Mouse (Mus musculus) liver, embryonic 15.5 days (tissue): Measurements from ENCODE around the gene Acmsd. TPM values are rescaled to one million over a fixed set of nuclear protein-coding genes. Genes with fewer than 3 reads are reported as not detected.

Experiments
- ATAC-seq: fragments of 200-750 bp; cut with Nextera tagmentation; 2 replicates; pipeline ENCODE4 v1.8.0; 2017; ENCODE audit warnings: moderate number of reproducible peaks, mild to moderate bottlenecking, moderate library complexity; ENCODE audit not compliant: insufficient read depth
- H3K27ac ChIP-seq: fragments of 300-500 bp; sonication (generic); replicated peaks from 2 replicates; pipeline ENCODE4 v1.5.1; 2015; ENCODE audit warnings: mild to moderate bottlenecking, inconsistent platforms
- H3K27me3 ChIP-seq: fragments of 300-500 bp; sonication (generic); 2 replicates; pipeline ENCODE4 v1.6.1; 2015; ENCODE audit warnings: mild to moderate bottlenecking, inconsistent platforms
- H3K36me3 ChIP-seq: fragments of 300-500 bp; sonication (generic); replicated peaks from 2 replicates; pipeline ENCODE4 v1.6.1; 2015; ENCODE audit warnings: moderate library complexity, mild to moderate bottlenecking, inconsistent platforms
- H3K4me1 ChIP-seq: fragments of 300-500 bp; sonication (generic); replicated peaks from 2 replicates; pipeline ENCODE4 v1.6.1; 2015; ENCODE audit warnings: inconsistent platforms
- H3K4me2 ChIP-seq: fragments of 300-500 bp; sonication (generic); 2 replicates; pipeline ENCODE4 v1.6.1; 2015; ENCODE audit warnings: moderate library complexity, mild to moderate bottlenecking, inconsistent platforms
- H3K4me3 ChIP-seq: fragments of 300-500 bp; sonication (generic); replicated peaks from 2 replicates; pipeline ENCODE4 v1.5.1; 2015; ENCODE audit warnings: mild to moderate bottlenecking, inconsistent platforms
- H3K9ac ChIP-seq: fragments of 300-500 bp; sonication (generic); 2 replicates; pipeline ENCODE4 v1.6.1; 2015; ENCODE audit warnings: moderate library complexity, mild to moderate bottlenecking, inconsistent platforms
- H3K9me3 ChIP-seq: fragments of 300-500 bp; sonication (generic); replicated peaks from 2 replicates; pipeline ENCODE4 v1.6.1; 2016; ENCODE audit warnings: inconsistent platforms
- WGBS: fragments of 180-500 bp; shearing (Covaris S2); methylation state at CpG from one replicate; pipeline ENCODE4 v1.1.7; 2015; ENCODE audit warnings: mixed read lengths; ENCODE audit not compliant: insufficient replicate concordance; 5-methylcytosine and 5-hydroxymethylcytosine counted together
- polyA plus RNA-seq: library from polyadenylated mRNA; unstranded; fragments of >200 nt; fragmentation: Nextera tagmentation; extraction: Ambion mirVana; gene quantifications from 2 replicates; pipeline ENCODE4 v1.2.1, GENCODE M21; 2015

Gene Acmsd
- 5.7 and 7.5 TPM in 2 replicates for polyA plus RNA-seq

DNA sequence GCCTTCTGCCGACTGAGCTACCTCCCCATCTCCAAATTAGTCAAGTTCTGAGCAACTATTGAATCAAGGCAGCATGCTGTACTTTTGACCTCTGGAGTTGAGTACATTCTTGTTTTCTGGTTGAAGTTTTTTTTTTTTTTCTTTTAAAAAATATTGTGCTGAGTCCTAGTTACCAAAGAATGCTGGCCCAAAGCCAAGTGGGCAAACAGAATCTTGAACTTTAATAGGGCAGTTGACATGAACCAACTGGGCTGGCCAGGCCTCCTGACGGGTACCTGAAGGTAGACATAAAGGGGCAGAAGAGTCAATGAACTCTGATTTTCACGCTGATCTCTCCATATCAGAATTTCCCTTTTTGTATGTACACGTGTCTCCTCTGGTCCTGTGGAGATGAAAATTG is at the start of gene Acmsd:
TSS of gene Acmsd (plus strand) at position 318 of the 400 bp plus-strand sequence.
- WGBS, result 65% methylated on average over 4 of the region's 4 CpGs
- H3K27me3 ChIP-seq, result no peaks in the 10 kb centered on the region
- no peak within 1 kb of the TSS for H3K27ac ChIP-seq
- H3K36me3 ChIP-seq, result no peaks in the 10 kb centered on the region
- H3K9ac ChIP-seq, result no peak within 1 kb of the TSS
- no peak within 1 kb of the TSS for H3K4me3 ChIP-seq
- H3K9me3 ChIP-seq, result no peaks in the 10 kb centered on the region
- ATAC-seq, result no peak
- no peak within 1 kb of the TSS for H3K4me2 ChIP-seq
- no peaks in the 10 kb centered on the region for H3K4me1 ChIP-seq

DNA sequence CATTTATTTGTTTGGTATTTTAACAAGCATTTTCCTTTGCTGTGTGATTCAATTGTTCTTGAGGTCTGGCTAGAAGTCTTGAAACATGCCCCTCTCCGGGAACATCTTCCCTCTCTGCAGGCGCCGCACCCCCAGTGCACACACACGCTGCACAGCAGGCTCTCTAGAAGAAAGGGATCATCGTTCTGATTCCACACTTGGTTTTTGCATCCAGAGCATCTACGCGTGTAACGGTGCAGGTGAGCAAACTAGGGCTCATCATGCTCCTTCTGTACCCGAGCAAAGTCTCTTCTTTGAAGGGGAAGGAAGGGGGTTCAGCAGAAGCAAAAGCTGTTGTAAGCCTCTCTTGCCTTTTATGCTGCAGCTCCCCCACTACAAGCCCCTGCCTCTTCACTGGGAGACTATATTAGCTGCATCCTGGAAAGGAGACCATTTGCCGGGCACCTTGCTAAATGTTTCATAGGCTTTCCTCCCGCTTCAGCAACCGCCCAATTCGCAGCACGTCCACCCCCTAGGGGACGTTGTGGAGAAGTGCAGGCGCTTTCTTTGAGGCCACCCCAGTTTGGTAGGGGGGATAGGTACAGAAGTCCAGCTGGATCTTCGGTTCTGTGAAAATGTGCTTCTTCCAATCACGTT is 49.6 kb upstream of the Acmsd start, which contains the start of gene Tmem163:
TSS of gene Tmem163 (minus strand) at position 51 of the 636 bp plus-strand sequence.
- ATAC-seq, result no peak
- Histone ChIP-seq H3K27me3 (peaks cover 69% of the 10 kb centered on the region), H3K36me3 (no peaks in the 10 kb centered on the region), H3K9me3 (no peaks in the 10 kb centered on the region), H3K9ac (no peak within 1 kb of the TSS), H3K27ac (no peak within 1 kb of the TSS), H3K4me3 (no peak within 1 kb of the TSS), H3K4me1 (peaks cover 12% of the 10 kb centered on the region), H3K4me2 (no peak within 1 kb of the TSS)
- 17% methylated on average over 18 of the region's 18 CpGs for WGBS

DNA sequence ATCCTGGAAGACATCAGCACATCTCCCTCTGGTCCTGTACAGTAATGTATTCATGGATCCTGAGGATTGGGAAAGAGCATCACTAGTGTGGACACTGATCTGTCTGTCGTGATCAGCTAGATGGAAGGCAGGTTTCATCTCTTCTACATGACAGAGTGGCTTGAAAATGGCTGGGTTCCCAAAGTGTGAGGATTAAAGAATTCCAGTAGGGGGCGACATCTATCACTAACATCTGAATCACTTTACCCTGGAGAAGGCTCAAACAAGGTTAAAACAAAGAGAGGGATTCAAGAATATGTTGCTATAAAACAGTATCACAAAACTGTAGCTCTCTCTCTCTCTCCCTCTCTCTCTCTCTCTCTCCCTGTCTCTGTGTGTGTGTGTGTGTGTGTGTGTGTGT is 32.7 kb upstream of the Acmsd start:
- Histone ChIP-seq H3K4me1 (no peaks in the 10 kb centered on the region), H3K27ac (no peak overlapping the region), H3K36me3 (no peaks in the 10 kb centered on the region), H3K27me3 (no peaks in the 10 kb centered on the region), H3K9ac (no peak overlapping the region), H3K4me2 (no peak overlapping the region), H3K9me3 (no peaks in the 10 kb centered on the region), H3K4me3 (no peak overlapping the region)
- ATAC-seq, result no peak
- WGBS, result 20% methylated on average over 2 of the region's 2 CpGs

DNA sequence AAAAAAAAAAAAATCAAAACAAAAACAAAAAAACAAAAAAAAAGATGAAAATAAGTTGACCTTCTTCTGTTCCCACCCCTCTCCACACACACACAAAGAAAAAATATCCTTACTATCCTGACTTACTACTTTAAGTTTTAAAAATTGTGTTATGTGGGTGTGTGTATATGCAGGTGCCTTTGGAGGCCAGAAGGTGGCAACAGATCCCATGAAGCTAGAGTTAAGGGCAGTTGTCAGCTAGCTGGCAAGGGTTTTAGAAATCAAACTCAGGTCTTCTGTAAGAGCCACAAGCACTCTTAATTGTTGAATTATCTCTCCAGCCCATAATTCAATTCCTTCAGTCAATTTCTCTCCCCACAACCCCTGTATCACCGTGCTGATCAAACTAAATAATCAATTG is 27.0 kb upstream of the Acmsd start:
- Histone ChIP-seq H3K4me2 (no peak overlapping the region), H3K27me3 (no peaks in the 10 kb centered on the region), H3K4me3 (no peak overlapping the region), H3K27ac (no peak overlapping the region), H3K4me1 (no peaks in the 10 kb centered on the region), H3K9me3 (no peaks in the 10 kb centered on the region), H3K9ac (no peak overlapping the region), H3K36me3 (no peaks in the 10 kb centered on the region)
- 57% methylated on average over 1 of the region's 1 CpGs for WGBS
- no peak for ATAC-seq

DNA sequence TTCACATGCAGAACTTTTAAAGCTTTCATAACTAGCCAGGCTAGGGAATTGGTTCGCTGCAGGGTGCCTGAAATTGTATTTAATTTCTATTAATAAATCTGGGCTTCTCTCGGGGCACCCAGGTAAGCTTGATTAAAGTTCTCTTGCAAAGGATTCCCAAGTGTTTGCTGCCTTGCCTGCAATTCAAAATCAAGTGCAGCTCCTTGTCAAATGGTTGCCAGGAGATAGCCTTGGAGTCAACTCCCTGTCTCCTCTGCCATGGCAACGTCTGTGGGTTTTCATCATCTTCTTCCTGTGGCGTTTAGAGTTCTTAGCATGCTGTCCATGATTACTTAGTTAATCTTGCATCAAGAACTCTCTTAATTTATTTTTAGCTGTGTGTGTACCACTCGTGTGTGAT is 22.9 kb upstream of the Acmsd start:
- Histone ChIP-seq H3K27me3 (no peaks in the 10 kb centered on the region), H3K9me3 (no peaks in the 10 kb centered on the region), H3K4me3 (no peak overlapping the region), H3K4me1 (no peaks in the 10 kb centered on the region), H3K36me3 (no peaks in the 10 kb centered on the region), H3K27ac (no peak overlapping the region), H3K9ac (no peak overlapping the region), H3K4me2 (no peak overlapping the region)
- 53% methylated on average over 5 of the region's 5 CpGs for WGBS
- ATAC-seq, result no peak

DNA sequence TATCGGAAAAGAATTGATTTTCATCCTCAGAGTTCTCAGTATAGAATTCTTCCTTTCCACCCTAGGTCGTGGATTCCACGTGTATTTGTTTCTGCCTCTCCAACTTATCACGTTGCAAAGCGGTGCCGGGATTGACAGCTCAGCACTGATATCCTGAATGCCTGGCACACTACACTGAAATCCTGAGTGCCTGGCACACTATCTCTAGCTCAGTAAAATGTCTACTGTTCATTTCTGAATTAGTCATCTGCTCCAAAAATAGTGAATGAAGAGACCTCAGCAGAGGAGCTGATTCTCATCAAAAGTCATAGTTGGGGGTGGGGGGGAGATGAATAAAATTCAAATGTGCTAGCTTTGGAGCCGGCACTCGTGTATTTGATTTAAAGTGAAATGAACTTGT is 12.8 kb upstream of the Acmsd start:
- Histone ChIP-seq H3K27ac (no peak overlapping the region), H3K9me3 (no peaks in the 10 kb centered on the region), H3K27me3 (no peaks in the 10 kb centered on the region), H3K9ac (no peak overlapping the region), H3K4me1 (no peaks in the 10 kb centered on the region), H3K4me2 (no peak overlapping the region), H3K36me3 (no peaks in the 10 kb centered on the region), H3K4me3 (no peak overlapping the region)
- ATAC-seq, result no peak
- 72% methylated on average over 8 of the region's 8 CpGs for WGBS

DNA sequence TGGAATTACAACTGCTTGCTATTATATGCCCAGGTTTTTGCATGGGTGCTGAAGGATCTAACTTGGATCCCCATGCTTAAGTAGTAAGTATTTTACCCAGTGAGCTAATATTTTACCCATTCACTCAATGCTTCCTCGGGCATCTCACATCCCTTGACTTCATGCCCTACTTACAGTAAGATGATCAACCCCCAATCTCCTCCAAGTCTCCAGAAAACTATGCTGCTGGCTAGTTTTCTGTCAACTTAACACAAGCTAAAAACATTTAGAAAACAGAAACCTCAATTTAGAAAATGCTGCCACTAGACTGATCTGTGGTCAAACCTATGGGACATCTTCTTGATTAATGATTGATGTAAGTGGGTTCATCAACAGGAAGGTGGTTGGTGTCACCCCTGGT is 10.9 kb upstream of the Acmsd start:
- H3K27ac ChIP-seq, result no peak overlapping the region

DNA sequence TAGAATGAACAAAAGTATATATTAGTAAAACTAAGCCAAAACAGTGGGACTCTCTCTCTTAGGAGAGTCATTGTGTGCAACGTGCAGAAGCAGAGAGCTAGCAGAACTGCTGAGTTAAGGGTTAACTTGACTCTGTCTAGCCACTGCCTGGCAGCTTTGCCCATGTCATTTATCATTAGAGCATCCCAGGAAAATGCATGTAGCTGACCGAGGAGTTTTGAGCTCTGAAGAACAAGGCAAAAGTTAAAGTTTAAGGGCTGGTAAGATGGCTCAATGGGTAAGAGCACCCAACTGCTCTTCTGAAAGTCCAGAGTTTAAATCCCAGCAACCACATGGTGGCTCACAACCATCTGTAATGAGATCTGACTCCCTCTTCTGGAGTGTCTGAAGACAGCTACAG is 5.6 kb upstream of the Acmsd start:
- Histone ChIP-seq H3K9me3 (no peaks in the 10 kb centered on the region), H3K9ac (no peak overlapping the region), H3K4me1 (no peaks in the 10 kb centered on the region), H3K27me3 (no peaks in the 10 kb centered on the region), H3K4me2 (no peak overlapping the region), H3K36me3 (no peaks in the 10 kb centered on the region), H3K4me3 (no peak overlapping the region), H3K27ac (no peak overlapping the region)
- no peak for ATAC-seq
- WGBS, result 40% methylated on average over 2 of the region's 2 CpGs

More for the DNA sequence above, 10.9 kb upstream of the Acmsd start:
- Histone ChIP-seq H3K4me2 (no peak overlapping the region), H3K9me3 (no peaks in the 10 kb centered on the region), H3K36me3 (no peaks in the 10 kb centered on the region), H3K4me1 (no peaks in the 10 kb centered on the region), H3K9ac (no peak overlapping the region), H3K4me3 (no peak overlapping the region), H3K27me3 (no peaks in the 10 kb centered on the region)
- 59% methylated on average over 1 of the region's 1 CpGs for WGBS
- no peak for ATAC-seq

DNA sequence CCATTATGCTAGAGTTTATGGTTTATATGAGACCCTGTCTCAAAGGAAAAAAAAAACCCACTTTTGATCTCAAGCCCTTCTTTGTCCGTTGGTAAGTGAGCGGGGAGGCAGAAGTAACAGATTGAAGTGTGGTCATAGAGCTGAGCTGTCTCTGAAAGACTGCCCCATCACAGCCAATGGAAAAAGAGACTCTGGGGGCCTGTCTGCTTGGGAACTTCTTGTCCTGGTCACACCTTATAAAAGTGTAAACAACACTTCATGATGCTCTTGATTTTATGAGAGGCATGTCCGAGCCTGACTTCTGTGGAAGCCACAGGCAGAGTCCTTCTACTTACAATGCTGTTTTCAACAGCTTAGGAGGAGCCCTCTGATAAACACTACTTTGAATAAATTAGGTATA is 1.9 kb downstream of the Acmsd start:
- H3K9ac ChIP-seq, result no peak overlapping the region
- no peaks in the 10 kb centered on the region for H3K27me3 ChIP-seq
- H3K4me3 ChIP-seq, result no peak overlapping the region
- no peaks in the 10 kb centered on the region for H3K9me3 ChIP-seq
- H3K27ac ChIP-seq, result no peak overlapping the region
- no peaks in the 10 kb centered on the region for H3K36me3 ChIP-seq
- WGBS, result 43% methylated on average over 3 of the region's 3 CpGs
- no peak overlapping the region for H3K4me2 ChIP-seq
- no peak for ATAC-seq
- no peaks in the 10 kb centered on the region for H3K4me1 ChIP-seq

DNA sequence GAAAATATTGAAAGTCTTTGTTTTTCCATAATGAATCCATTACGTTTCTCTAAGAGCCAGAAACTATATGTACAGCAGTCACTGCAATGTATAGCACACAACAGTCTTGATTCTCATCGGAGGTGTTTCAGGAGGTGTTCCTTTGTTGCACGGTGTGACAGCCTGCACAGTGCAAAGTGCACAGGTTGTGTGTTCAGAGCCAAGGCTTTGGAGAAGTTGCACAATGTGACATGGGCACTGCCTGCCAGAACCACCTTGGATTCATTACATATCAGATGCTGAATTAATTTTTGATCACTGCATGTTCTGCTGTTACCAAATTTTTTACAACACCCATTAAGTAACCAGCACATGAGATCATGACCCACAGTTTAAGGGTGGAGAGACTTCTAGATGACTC is 3.2 kb downstream of the Acmsd start:
- no peaks in the 10 kb centered on the region for H3K36me3 ChIP-seq
- H3K4me3 ChIP-seq, result no peak overlapping the region
- no peak overlapping the region for H3K9ac ChIP-seq
- no peaks in the 10 kb centered on the region for H3K9me3 ChIP-seq
- H3K4me2 ChIP-seq, result no peak overlapping the region
- ATAC-seq, result peak; percentile 60
- 68% methylated on average over 3 of the region's 3 CpGs for WGBS
- H3K4me1 ChIP-seq, result no peaks in the 10 kb centered on the region
- H3K27ac ChIP-seq, result no peak overlapping the region
- H3K27me3 ChIP-seq, result no peaks in the 10 kb centered on the region

DNA sequence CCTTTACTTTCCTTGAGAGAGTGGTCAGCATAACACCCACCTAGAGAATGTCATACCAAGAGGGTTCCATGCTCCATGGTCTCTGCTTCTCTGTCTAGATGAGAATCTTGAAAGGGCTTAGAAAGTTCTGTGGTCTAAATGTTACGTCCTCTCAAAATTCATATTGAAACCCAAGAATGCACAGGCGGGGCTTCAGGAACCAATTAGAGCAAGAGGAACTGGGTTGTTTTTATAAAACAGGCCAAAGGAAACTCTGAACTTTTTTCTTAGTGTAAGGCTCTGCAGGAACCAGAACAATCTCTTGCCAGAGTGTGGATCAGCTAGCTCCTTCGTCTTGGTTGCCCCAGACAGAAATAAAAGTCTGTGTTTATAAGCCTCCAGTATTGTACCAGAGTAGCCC is 3.6 kb downstream of the Acmsd start:
- 0 out of 2 replicates have a peak, but pooled peaks cover under 1% of the 10 kb centered on the region for H3K27me3 ChIP-seq
- no peak overlapping the region for H3K9ac ChIP-seq
- no peak for ATAC-seq
- no peaks in the 10 kb centered on the region for H3K36me3 ChIP-seq
- H3K4me1 ChIP-seq, result no peaks in the 10 kb centered on the region
- WGBS, result 47% methylated on average over 3 of the region's 3 CpGs
- H3K4me2 ChIP-seq, result no peak overlapping the region
- H3K9me3 ChIP-seq, result no peaks in the 10 kb centered on the region
- H3K4me3 ChIP-seq, result no peak overlapping the region
- no peak overlapping the region for H3K27ac ChIP-seq

DNA sequence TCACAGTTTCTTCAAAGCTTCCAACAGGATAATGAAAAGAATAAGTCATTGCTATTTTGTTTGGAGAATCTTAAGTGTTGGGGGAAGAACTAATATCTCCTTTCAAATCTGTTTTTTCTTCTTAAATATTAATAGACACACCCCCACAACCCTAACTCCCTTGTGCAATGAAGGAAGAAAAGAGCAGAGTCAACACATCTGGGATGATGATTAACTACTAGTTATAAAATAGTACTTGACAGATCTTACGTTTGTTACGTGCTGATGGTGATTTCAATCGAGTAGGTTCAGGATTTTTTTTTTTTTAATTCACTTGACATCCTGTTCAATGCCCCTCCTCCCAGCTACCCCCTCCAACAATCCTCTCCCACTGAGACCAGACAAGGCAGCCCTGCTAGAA is 6.1 kb downstream of the Acmsd start:
- Histone ChIP-seq H3K4me1 (no peaks in the 10 kb centered on the region), H3K4me3 (no peak overlapping the region), H3K27me3 (peaks cover 12% of the 10 kb centered on the region; the same call in 1 of the 2 replicates), H3K9ac (no peak overlapping the region), H3K27ac (no peak overlapping the region), H3K4me2 (no peak overlapping the region), H3K36me3 (no peaks in the 10 kb centered on the region), H3K9me3 (no peaks in the 10 kb centered on the region)
- WGBS, result 52% methylated on average over 3 of the region's 3 CpGs
- no peak for ATAC-seq
